Mouse (Mus musculus) c-Kit-positive CD71-negative TER-119-negative erythroid progenitor cells, embryonic 14.5 days (primary cell): ENCODE measurements around the gene Fes.
"Not testable (repeated sequence)": the region's sequence is repeated elsewhere in the genome, so short reads cannot be mapped to it uniquely, and the experiment has no call there.

ENCODE experiments used
- DNase-seq: peaks from one replicate; pipeline ENCODE4 v3.0.0-alpha.2; 2013; ENCODE audit warnings: low read depth

Fes gene

DNA sequence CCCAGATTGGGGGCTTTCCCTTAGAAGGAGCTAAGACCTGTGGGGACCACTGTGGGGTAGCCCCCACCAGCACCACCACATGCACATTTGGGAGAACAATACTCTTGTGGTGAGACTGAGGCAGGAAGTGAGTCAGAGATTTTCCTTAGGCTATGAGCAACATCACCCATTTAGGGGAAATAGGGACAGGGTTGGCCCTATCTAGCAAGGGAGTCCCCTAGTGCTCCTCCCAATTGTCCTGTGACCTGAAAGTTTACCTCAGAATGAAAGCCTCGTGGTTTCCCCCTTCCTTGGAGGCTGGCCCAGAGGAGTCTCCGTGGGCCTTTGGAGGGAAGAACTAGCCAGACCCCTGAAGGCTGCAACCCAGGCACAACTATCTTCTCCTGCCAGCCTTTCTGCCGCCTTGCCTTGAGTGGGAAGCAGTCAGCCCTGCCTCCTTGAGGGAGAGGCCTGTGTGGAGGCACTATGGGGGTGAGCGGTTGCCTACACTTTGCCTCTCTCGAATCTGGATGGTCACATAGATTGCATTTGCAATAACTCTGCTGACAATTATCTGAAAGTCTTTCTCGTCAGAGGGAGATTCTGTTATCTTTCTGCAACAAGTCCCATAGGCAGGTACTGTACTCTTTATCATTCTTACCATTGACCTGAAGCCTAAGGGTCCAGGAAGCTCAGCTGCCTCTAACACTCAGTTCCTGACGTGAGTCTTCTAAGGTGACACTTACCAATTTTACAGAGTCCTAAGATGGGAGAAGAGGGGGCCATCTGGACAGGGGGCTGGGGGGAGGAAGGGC, 16.6 kb upstream of the Fes start:
- no peak for DNase-seq

GRCm38 (mm10) chr7:80403551-80403950, 15.8 kb upstream of the Fes start:
- DNase-seq = no peak

- DNase-seq = no peak
Measured at GRCm38 (mm10) chr7:80402651-80403321, 15.0 kb upstream of the Fes start.

- no peak for DNase-seq
Measured at GRCm38 (mm10) chr7:80401860-80402641, 14.3 kb upstream of the Fes start.

DNA sequence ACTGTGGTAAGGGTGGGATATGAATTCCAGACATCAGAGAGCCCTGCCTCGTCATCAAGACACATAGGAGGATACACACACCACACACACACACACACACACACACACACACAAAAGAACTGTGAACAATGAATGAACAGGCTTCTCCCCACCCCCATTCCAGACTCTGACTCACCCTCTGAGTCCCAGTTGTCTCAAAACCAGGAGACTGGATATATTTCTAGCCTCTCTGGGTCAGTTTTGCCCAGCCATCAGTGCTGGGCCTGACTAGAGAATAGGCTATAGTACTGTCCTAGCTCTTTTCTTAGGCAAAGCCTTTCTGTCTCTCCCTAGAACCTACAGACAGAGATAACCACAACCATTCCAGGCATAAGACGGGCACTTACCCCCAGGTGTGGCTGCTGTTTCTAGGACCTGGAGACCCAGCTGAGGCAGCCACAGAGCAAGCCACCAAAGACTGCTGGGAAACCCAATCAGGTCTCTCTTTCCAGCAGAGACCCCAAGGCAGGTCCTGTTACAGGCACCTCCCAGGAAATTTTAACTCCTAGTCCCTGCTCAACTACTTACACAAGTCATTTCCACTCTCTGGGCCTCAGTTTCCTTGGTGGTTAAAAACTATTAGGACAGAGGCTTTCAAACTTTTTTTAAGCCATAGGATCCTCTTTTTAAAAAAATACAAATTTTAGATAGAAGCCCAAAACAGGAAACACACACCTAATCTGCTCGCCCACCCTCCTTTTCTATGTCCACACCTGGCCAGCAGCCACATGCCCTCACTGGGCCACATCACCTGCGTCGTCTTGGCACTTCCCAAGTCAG, 13.5 kb upstream of the Fes start:
- no peak for DNase-seq

DNA sequence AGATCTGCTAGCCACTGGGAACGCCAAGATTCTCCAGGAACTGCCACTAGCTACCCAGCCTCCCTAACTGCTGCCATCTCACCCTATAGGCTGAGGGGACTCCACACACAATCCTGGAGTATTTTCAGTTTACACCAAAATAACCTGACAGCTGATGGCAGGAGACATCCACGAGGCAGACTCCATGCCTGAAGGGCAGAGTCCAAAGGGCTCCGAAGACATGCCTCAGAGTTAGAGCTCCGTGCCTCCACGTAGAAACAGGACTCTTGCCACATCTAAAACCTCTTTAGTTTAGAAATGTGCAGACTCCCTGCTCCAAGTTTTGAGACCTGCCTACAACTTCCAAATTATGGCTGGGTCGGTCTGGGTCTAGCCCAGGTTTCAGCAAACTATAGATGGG, 12.8 kb upstream of the Fes start:
- no peak for DNase-seq

GRCm38 (mm10) chr7:80400099-80400498, 12.4 kb upstream of the Fes start:
- no peak for DNase-seq

- DNase-seq = no peak
Measured at GRCm38 (mm10) chr7:80398654-80399444, 11.1 kb upstream of the Fes start.

DNA sequence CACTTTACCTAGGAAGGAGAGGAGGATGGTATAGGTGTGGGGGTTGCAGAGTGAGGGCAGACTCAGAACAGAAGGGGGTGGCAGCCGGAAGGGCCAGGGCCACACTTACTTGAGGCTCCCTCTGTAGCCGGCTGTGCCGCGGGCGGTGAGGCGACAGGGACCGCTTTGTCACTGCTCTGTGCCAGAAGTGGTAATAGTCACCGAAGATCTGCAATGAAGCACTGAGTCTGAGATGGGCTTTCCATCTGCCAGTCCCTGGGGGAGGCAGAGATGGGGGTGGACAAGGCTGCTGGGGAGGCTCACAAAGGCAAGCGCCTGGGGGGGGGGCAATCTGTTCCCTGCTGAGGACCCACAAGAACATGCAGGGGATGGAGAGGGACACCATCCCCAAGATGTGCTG, 10.2 kb upstream of the Fes start:
- DNase-seq = no peak

DNA sequence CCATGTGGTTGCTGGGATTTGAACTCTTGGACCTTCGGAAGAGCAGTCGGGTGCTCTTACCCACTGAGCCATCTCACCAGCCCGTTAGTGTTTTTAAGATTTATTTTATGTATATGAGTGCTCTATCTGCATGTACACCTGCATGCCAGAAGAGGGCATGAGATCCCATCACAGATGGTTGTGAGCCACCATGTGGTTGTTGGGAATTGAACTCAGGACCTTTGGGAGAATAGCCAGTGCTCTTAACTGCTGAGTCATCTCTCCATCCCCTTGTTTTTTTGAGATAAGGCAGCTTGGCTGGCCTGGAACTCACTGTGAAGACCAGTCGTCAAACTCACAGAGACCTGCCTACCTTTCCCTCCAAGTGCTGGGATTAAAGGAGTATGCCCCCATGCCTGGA, 8.7 kb upstream of the Fes start:
- not testable (repeated sequence) for DNase-seq

DNA sequence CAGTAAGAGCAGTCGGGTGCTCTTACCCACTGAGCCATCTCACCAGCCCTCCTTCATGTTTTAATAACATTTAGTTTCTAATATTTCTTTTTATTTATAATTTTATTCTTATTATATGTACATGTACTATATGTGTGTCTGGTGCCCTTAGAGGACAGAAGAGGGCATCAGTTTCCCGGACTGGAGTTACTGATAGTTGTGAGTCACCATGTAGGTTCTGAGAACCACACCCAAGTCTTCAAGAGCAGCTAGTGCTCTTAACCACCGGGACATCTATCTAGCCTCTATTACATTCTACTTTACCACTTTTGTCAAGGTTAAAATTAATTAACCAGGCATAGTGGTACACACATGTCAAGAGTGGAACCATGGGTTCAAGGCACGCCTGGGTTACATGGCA, 6.9 kb upstream of the Fes start:
- no peak for DNase-seq

GRCm38 (mm10) chr7:80392119-80392518, 4.4 kb upstream of the Fes start:
- DNase-seq = no peak

DNA sequence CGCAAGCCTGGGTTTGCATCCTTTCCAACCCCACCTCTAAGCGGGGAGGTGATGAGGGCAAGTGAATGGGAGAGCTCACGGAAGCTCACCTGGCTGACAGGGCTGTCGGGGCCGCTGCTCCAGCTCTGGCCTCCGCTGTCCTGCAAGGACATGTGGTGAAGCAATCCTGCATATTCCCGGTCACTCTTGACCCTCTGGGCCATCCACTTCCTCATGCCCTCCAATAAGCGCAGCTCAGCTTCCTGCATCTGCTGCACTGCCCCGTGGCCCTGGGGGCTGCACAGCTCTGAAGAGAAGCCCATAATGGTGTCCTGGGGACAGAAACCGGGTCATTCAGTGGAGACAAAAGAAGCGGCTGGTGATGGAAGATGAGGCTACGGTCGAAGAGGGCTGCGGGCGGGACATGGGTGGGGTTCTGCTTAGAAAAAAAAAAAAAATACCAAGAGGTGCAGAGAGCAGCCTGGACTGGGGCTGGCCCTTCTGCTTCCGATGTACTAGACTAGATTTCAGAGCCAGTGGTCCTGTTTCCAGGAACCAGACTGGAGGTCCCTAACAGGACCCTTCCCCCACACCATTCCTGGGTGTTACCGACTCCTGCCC, 613 bp downstream of the Fes start:
- DNase-seq = no peak

DNA sequence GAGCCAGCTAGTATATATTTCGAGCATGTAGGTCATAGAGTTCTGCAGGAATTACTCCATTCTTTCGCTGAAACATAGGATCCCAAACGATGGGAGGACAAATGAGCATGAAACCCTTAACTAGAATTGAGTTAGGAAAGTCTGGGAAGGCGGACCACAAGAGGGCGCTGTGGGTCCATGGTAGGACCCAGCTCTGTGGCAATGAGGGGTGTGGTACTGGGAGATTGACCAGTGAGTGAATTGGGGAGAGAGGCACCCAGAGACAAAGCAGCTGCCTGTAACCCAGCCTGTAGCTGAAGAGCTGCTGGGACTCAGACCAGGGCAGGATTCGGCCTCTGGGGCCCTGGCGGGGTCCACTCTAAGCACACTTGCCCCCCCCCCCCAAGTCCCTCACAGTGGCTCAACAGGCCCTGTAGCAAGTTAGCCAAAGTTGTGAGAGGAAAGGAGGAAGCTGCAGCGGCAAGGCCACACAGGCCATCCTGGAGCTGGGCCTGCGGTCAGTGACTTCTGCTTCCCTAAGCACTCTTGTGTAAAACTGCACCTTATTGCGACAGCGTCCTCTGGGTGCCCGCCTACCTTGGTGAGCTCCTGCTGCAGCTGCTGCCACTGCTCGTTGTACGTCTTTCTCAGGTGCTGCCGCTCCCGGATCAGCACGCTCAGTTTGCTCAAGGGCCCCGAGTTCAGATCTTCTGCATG, 1.4 kb downstream of the Fes start:
- peak; percentile 89 for DNase-seq

- no peak for DNase-seq
Measured at GRCm38 (mm10) chr7:80382919-80383318, 4.8 kb downstream of the Fes start.

DNA sequence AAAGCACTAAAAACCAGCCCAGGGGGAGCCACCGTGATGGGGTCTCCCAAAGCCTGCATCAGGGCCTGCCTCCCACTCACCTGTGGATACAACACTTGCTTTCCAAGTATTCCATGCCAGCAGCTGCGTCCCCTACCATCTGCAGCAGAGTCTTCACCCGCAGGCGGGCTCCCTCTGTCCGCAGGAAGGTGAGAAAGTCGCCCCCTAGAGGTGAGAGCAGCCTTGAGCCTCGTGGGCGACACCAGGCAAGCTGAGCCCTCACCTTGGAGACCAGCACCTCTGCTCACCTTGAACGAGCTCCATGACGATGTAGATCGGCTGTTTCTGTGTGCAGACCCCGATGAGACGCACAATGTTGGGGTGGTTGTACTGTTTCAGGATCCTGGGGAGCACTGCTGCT, 8.2 kb downstream of the Fes start:
- DNase-seq = no peak

DNA sequence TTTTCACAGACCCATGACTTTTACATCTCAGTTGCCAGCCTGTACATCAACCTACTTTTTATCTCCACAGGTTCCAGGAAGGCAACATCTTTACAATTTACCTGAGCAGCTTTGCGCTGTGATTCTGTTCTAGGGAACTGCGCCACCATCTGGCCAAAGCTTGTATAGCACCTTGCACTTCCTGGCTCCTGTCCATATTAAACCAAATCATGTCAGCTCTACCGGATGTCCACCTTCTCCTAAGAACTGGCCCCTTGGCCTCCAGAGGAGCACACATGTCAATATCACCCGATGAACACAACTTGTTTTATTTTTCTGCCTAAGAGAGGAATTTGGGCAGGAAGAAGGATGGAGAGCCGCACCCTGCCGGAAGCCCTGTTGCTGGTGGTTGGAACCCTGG, 10.3 kb downstream of the Fes start:
- DNase-seq = no peak

GRCm38 (mm10) chr7:80376192-80376591, 11.6 kb downstream of the Fes start:
- DNase-seq = no peak

GRCm38 (mm10) chr7:80375376-80376039, 12.2 kb downstream of the Fes start:
- DNase-seq = peak; percentile 61

DNA sequence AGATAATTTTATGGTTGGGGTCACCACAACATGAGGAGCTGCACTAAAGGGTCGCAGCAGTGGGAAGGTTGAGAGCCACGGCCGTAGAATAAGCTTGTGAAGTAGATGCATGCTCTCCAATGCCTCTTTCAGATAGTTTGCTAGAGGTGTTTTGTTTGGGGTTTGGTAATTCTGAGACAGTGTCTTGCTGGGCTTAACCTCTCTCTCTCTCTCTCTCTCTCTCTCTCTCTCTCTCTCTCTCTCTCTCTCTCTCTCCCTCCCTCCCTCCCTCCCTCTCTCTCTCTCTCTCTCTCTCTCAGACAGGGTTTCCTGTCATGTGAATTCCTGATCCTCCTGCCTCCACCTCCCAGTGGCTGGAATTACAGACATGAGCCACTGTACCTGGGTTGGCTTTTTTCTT, 13.0 kb downstream of the Fes start:
- no peak for DNase-seq
